Mouse (Mus musculus): ENCODE results near the gene Lgals12.

The Lgals12 gene

DNA sequence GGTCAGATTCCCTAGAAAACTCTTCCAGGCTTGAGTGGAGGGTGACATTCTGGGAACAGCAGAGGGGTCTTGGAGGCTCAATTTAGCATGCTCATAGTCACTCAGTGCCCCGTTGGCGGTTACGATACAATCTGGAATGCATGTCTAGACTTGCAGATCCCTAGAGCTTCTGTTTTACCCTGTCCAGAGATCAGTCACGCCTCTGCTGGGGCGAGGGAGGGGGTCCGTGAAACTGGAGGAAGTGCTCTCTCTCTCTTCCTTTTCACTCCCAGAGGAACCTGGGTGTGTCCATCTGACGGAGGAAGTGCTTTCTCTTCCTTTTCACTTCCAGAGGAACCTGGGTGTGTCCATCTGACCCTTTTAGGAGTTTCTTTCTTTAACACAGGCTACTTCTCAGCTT is 23.9 kb downstream of the Lgals12 start:
- DNase-seq (ENCODE audit: low spot score), result no peak

DNA sequence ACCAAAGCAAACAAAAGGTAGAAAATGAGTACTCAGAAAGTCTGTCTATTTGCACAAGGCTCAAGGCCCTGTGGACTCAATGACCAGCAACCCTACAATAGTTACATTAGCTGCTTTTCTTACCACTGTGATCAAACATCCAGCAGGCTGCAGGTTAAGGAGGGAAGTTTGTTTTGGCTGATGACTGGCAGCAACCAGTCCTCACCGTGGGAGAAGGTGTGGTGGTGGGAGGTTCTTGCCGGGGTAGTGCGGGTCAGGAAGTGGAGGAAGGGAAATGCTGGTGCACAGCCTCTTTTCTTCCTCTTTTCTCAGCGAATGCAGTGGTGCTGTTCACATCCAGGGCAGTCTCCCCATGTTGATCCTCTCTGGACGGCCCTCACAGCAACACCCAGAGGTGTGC is 26.0 kb downstream of the Lgals12 start:
- no peak for DNase-seq (ENCODE audit: low spot score)

- DNase-seq (ENCODE audit: low spot score), result no peak
These were observed 29.3 kb downstream of the Lgals12 start for GRCm38 (mm10) chr19:7577710-7578109.

- DNase-seq (ENCODE audit: low spot score), result no peak
These were observed 30.8 kb downstream of the Lgals12 start for GRCm38 (mm10) chr19:7576180-7576579.

GRCm38 (mm10) chr19:7569650-7570049 is 37.3 kb downstream of the Lgals12 start:
- DNase-seq (ENCODE audit: low spot score), result no peak

DNA sequence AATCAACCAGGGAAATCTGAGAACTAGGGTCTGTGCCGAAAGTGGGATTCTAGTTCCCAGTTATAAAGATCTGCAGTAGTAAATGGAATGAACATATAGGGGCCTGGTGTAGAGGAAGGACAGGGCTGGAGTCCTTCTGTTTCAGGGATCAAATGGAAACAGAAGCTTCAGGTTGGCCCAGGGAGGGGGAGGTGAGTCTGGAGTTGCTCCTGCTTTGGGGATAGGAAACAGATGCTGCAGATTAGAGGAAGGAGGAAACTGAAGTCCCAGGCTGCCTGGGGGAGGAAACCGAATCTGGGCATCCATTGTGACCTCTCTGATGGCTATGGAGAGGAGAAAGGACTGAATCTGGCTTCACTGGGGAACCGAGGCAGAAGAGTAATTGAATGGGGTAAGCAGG is 38.6 kb downstream of the Lgals12 start:
- DNase-seq (ENCODE audit: low spot score), result peak; percentile 43

DNA sequence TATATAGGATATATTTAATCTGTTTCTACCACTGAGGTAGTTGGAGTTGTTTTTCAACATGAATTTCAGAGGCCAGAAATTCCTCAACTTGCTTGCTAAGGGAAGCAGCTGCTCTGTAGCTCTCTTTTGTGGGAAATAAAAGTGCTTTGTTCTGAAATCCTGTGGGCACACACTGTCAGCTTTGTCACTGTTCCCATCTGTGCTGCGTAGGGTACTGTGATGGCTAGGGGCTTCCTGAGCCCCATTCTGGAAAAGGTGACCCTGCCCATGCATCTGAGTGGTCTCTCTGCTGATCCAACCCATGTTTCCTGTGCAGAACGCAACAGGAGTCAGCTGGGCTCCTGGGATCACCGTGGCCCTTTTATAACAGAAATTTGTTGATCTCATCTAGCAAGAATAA is 40.2 kb downstream of the Lgals12 start:
- DNase-seq (ENCODE audit: low spot score), result no peak

GRCm38 (mm10) chr19:7564457-7564856 is 42.5 kb downstream of the Lgals12 start:
- DNase-seq (ENCODE audit: low spot score), result no peak

DNA sequence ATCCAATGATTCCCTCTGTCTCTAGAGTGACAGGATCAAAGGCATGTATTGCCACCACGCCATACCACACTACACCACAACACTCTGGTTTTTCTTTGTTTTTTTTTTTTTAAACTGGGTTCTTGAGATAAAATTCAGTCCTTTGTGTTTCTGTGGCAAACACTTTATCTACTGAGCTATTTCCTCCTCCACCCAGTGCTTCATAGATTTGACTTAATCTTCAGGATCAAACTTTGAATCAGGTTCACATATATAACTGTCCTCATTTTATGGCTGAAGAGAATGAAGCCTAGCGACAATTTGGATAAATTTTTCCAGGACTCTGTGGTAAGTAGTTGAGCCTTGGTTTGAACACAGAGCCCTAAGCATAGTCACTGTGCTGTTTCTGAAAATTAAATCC is 43.3 kb downstream of the Lgals12 start:
- no peak for DNase-seq (ENCODE audit: low spot score)

- no peak for DNase-seq (ENCODE audit: low spot score)
These were observed 44.3 kb downstream of the Lgals12 start for GRCm38 (mm10) chr19:7562601-7563129.

DNA sequence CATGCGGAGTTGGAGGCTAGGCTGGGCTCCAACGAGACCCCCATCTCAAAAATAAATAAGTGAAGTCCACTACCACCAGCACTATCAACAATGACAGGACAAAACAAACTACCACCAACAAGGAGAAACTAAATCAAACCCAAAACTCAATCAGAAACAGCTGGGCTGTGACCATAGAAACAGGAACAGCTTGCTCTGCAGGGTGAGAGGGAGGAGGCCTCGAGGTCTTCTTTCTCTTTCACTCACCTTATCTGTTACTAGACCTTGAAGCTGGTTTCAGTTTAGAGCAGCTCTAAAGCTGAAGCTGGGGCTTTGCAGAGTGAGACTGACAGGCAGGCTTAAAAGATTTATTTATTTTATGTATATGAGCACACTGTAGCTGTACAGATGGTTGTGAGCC is 45.5 kb downstream of the Lgals12 start:
- DNase-seq (ENCODE audit: low spot score), result no peak

DNA sequence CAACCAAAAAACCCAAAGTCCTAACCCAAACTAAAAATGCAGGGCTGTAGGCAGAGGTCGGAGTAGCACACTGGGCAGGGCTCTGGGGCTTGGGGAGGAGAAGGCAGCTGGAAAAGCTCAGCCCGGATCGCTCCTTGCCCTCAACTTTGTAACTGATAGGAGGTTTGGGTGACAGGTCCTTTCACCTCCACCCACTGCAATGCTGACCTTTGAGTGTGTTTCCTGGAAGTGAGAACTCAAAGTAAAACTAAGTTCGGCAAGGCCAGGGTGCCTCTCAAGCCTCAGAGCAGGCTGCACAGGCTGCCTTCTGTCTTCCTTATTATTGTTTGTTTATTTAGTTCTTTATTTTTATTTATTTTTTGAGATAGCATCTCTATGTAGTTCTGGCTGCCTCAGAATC is 47.0 kb downstream of the Lgals12 start:
- no peak for DNase-seq (ENCODE audit: low spot score)

- no peak for DNase-seq (ENCODE audit: low spot score)
These were observed 48.3 kb downstream of the Lgals12 start for GRCm38 (mm10) chr19:7558675-7559074.

GRCm38 (mm10) chr19:7557844-7558243 is 49.1 kb downstream of the Lgals12 start:
- DNase-seq (ENCODE audit: low spot score), result peak; percentile 39

DNA sequence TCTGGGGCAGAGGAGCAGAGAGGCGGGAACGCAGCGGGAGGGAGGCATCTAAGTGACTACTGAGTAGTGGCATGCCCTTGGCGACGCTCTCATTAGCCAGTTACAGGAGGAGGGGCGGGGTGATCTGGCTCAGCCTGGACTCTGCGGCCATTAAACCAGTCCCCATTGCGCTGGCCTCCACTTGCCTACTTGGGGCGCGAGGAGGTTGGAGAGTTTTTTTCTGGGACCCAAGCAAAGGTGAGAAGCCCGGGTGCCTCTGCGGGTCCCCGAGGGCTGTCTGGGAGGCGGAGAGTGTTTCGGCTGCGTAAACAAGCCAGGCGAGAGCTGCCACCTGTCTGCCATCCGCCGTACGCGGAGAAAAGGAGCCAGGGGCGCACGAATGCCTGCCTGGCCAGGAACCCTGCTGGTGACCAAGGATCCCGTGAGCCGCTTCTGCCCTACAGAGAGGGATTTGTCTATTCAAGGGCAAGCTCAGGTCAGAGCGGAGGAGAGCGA is 49.6 kb downstream of the Lgals12 start, which contains the start of gene Pla2g16:
Pla2g16 (plus strand) TSS at position 132 of the 495 bp plus-strand sequence.
- peak; percentile 85 for DNase-seq (ENCODE audit: low spot score)

DNA sequence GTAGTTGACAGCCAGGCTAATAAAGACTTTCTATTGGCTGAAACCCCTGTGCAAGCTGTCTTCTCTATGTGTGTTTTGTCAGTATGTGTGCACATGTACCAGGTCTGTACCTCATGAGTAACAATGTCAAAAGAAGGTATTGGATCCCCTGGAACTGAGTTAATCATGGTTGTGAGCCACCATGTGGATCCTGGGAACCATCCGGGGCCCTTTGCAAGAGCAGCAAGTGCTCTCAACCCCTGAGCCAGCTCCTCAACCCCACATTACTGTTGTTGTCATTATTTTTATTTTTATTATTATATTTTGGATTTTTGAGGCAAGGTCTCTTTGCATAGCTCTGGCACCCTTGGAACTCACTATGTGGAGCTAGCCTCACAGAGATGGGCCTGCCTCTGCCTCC is 50.4 kb downstream of the Lgals12 start:
- no peak for DNase-seq (ENCODE audit: low spot score)

DNA sequence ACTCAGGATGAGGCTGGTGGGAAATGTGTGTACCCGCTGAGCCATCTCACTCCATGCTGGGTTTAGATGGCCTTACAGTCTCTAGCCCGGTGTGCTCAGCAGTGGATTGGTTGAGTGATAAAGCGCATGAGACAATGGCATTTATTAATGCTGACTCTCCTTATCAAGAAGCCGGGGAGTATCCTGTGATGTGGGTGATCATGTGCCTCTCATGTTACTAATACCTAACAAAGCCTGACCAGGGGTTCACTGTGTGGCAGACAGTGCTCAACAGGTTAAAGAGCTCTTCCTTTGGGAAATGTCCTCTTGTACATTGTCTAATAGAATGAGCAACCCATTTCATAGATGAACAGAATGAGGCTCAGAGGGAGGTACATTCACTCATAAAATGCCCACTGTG is 52.1 kb downstream of the Lgals12 start:
- DNase-seq (ENCODE audit: low spot score), result no peak

DNA sequence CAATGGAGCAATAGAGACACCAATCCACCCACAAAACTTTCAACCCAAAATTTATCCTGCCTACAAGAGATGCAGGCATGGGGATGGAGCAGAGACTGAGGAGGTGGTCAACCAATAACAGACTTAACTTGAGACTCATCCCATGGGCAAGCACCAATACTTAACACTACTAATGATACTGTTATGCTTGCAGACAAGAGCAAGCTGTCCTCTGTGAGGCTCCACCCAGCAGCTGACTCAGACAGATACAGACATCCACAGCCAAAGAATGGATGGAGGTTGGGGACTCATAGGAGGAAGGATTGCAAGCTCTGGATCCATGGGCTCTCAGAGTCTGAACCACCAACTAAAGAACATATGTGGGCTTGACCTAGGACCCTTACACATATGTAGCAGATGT is 53.6 kb downstream of the Lgals12 start:
- DNase-seq (ENCODE audit: low spot score), result no peak

DNA sequence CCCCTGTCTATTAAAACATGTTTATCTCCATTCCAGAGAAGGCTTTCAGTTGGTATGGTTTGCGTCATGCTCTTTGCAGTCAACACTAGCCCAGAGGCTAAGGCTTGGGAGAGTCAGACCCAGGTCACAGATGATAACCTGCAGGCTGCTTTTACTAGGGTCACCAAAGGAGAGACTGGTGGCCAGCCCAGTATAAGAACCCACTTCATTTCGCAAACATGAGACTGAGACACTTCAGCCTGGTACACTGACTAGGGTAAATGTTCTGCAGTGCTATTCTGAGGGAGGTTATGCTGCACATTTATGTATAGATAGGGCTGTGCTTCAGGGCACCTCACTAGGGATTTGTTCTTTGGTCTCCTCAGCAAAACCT is 54.7 kb downstream of the Lgals12 start:
- DNase-seq (ENCODE audit: low spot score), result no peak

GRCm38 (mm10) chr19:7551550-7552300 is 55.3 kb downstream of the Lgals12 start:
- DNase-seq (ENCODE audit: low spot score), result no peak

DNA sequence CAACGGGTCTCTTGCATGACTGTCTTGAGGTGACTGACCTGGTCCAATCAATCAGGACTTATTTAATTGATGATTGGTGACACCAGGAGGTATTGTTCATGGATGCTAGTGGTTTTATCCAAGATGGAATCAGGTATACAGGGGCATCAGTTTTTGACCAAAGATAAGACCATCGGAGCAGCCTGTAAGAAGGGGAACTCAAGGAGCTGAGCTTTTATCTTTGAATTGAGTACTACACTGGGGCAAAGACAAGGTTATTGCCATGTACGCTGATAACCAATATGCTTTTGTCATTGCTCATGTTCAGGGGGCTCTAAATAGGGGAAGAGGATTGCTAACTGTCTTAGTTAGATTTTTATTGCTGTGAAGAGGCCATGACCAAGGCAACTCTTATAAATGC is 58.1 kb downstream of the Lgals12 start:
- no peak for DNase-seq (ENCODE audit: low spot score)

All from embryo, embryonic 10.5 days (tissue).